Mouse (Mus musculus) brain, embryonic 14.5 days (tissue): ENCODE measurements around the gene Slc48a1. TPM values are rescaled to one million over a fixed set of nuclear protein-coding genes. Genes with fewer than 3 reads are reported as not detected.
A peak's percentile ranks its signal among the peaks of the same experiment; 100 is the strongest.

ENCODE experiments used
- DNase-seq: peaks from one replicate; pipeline ENCODE4 v3.0.0-alpha.2; 2011; ENCODE audit warnings: low read depth
- CTCF ChIP-seq: fragments of 200-500 bp; IDR thresholded peaks from 2 replicates; pipeline ENCODE4 v1.5.1; 2012; ENCODE audit warnings: inconsistent platforms, mild to moderate bottlenecking, moderate library complexity, borderline replicate concordance; ENCODE audit not compliant: insufficient read depth, insufficient read length; ENCODE audit errors: extremely low read depth
- POLR2A ChIP-seq: fragments of 200-500 bp; IDR thresholded peaks from 2 replicates; pipeline ENCODE4 v1.6.1; 2012; ENCODE audit warnings: mild to moderate bottlenecking, inconsistent platforms, borderline replicate concordance; ENCODE audit not compliant: poor library complexity, insufficient read depth, insufficient read length, severe bottlenecking; ENCODE audit errors: extremely low read depth
- polyA plus RNA-seq: library from polyadenylated mRNA; depleted of rRNA; stranded (reverse); fragments of >200 nt; gene quantifications from 2 replicates; pipeline ENCODE4 v1.2.3, GENCODE M21; 2012

Slc48a1 gene
- polyA plus RNA-seq, 1 experiment: 39.5 TPM

- DNase-seq: no peak
- TF ChIP-seq POLR2A (no peak), CTCF (no peak)
Observed at GRCm38 (mm10) chr15:97822545-97823228, 44.4 kb downstream of the Slc48a1 start.

- TF ChIP-seq POLR2A: no peak
- no peak for TF ChIP-seq CTCF
- no peak for DNase-seq
Observed at GRCm38 (mm10) chr15:97823479-97823878, 45.2 kb downstream of the Slc48a1 start.

- TF ChIP-seq CTCF: no peak
- TF ChIP-seq POLR2A: no peak
- DNase-seq: no peak
Observed at GRCm38 (mm10) chr15:97824042-97824441, 45.7 kb downstream of the Slc48a1 start.

- no peak for TF ChIP-seq POLR2A
- 0 out of 2 replicates have a peak, but pooled peaks have one; percentile 6 for TF ChIP-seq CTCF
- DNase-seq: peak; percentile 69
Observed at GRCm38 (mm10) chr15:97825071-97825940, 47.0 kb downstream of the Slc48a1 start.

- no peak for DNase-seq
- TF ChIP-seq CTCF (no peak), POLR2A (no peak)
Observed at GRCm38 (mm10) chr15:97825941-97826587, 47.7 kb downstream of the Slc48a1 start.

GRCm38 (mm10) chr15:97826588-97827261, 48.4 kb downstream of the Slc48a1 start:
- no peak for TF ChIP-seq POLR2A
- TF ChIP-seq CTCF: no peak
- DNase-seq: no peak

GRCm38 (mm10) chr15:97827401-97827800, 49.1 kb downstream of the Slc48a1 start:
- DNase-seq: no peak
- TF ChIP-seq POLR2A: no peak
- no peak for TF ChIP-seq CTCF

- DNase-seq: peak; percentile 59
- TF ChIP-seq CTCF (no peak), POLR2A (no peak)
Observed at GRCm38 (mm10) chr15:97828221-97828842, 50.0 kb downstream of the Slc48a1 start.

GRCm38 (mm10) chr15:97828901-97829338, 50.6 kb downstream of the Slc48a1 start:
- TF ChIP-seq POLR2A (no peak), CTCF (no peak)

GRCm38 (mm10) chr15:97829432-97829831, 51.1 kb downstream of the Slc48a1 start:
- TF ChIP-seq POLR2A: no peak
- TF ChIP-seq CTCF: no peak
- DNase-seq: no peak

More at GRCm38 (mm10) chr15:97828901-97829338, 50.6 kb downstream of the Slc48a1 start:
- no peak for DNase-seq
